Mouse (Mus musculus) fibroblast of lung, adult 2 months (primary cell): Measurements from ENCODE around the gene Olfr73.
"Not testable (repeated sequence)": the region's sequence is repeated elsewhere in the genome, so short reads cannot be mapped to it uniquely, and the experiment has no call there.

Experiments used
- DNase-seq: peaks from one replicate; pipeline ENCODE4 v3.0.0-alpha.2; 2011; ENCODE audit warnings: low read depth

The Olfr73 gene

DNA sequence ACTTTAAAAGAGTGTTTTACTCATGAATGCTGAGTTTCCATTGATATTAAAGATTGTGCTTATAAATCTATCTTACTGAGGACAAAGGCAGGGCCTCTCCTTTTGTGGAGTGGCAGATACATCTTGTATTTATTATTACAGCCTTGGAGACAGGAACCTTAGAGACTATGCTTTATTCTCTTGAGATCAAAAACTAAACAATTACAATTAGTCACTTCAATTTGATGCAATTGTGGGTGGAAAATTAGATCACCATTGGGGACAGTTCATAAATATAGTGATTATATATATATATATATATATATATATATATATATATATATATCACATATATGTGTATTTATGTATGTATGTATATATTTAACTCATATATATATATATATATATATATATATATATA is at the start of gene Olfr73:
Gene Olfr73, minus strand, starts transcription at position 101 of the 400 bp plus-strand sequence.
- DNase-seq, result no peak

DNA sequence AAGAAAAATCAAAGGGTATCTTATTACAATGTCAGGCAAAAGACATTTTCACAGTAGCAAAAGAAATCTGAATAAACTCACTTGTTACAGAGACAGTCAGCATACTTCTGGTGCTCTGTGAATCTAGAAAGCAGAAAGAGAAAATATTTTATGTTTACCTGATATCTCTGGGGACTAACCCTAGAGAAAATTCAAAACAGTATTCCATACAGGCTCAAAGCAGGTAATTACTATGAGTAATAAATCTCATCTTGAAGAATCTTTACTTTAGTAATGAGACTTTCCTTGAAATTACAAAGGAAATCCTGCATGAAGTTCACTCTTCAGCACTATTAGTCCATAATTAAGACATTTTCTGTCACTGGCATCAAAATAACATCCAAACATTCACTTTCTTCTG is 34.2 kb upstream of the Olfr73 start, which contains the start of gene Olfr1163:
Gene Olfr1163, minus strand, starts transcription at position 101 of the 400 bp plus-strand sequence.
- no peak for DNase-seq

DNA sequence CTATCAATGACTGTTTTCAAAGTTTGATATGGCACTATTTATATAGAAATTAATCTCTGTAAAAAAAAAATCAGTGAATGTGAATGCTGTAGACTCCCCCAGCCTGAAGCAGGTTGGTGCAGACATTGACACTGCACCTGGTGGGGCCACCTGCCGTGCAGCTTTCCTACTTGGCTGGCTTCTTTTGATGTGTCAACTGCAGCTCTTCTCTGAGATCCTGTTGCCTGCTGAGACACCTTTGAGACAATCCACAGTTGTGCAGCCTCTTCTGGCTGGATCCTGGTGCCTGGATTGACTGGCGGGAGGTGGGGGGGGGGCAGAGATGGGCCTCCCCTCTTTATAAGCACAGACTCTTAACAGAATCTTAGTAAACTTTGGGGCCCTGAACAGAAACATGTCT is 26.1 kb upstream of the Olfr73 start:
- no peak for DNase-seq

DNA sequence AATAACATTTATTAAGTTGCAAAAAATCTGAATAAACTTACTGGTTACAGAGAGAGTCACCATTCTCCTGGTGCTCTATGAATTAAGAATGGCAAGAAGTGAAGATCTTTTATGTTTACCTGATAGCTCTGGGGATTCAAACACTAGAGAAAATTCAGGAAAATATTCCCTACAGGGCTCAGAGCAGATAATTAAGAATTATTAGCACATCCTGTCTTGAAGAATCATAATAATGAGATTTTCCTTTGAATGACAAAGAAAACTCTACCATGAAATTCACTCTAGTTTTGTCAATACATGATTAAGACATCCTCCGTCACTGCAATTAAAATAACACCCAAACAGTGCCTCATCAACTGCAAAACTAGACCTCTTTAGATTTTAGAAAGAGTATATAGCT is 13.5 kb upstream of the Olfr73 start, which contains the start of gene Olfr1162:
Gene Olfr1162, minus strand, starts transcription at position 101 of the 400 bp plus-strand sequence.
- no peak for DNase-seq

DNA sequence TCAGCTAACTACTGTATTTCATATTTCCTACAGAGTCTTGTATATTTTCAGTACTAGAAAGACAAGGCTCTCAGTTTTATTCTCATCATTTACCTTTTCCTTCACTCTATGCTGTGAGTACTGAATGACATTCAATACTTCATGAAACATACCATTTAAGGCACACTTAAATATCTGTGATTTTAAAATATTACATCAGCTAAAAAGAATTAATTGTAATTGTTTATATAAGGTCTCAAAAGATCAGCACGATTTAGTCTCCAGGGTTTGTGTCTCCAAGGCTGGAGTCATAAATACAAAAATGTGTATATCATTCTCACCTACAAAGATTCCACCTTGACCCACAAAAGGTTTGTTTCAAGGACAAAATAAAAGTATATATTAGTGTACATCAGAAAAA is 15.0 kb downstream of the Olfr73 start, which contains the start of gene Olfr1161:
Gene Olfr1161, plus strand, starts transcription at position 301 of the 400 bp plus-strand sequence.
- not testable (repeated sequence) for DNase-seq

DNA sequence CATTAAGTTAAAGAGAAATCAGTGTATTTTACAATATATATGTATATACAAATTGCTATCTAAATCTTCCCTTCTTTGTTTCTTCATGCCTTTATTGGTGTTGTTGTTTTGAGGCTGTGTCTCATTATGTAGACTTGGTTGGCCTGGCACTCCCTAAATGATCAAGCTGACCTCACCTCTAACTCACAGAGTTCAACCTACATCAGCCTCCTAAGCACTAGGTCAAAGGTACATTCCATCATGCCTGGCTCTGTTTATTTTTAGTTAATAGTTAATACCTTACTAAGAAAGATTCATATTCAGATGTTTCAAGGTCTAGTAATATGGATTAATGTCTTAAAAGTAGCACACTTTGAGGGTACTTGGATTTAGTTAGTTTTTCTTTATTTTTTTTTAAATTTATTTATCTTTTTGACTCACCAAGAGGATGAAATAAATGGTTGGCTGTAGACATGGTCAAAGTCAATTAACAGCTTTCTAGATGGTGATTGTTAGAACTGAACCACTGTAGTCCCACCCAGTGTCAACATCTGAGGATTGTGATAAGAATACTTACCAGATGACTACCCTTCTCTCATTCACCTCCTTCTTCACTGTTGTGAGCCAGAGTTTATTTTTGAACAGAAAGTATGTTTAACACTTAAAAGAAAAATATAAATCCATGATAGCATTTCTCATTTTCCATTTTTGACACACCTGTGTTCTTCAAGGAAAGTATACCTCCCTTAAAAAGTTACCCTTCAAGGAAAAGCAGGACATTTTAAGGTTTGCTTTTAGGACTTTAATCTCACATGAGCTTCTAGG is 29.8 kb downstream of the Olfr73 start, which contains the start of gene Olfr1160:
Gene Olfr1160, minus strand, starts transcription at position 754 of the 804 bp plus-strand sequence.
- DNase-seq, result no peak

DNA sequence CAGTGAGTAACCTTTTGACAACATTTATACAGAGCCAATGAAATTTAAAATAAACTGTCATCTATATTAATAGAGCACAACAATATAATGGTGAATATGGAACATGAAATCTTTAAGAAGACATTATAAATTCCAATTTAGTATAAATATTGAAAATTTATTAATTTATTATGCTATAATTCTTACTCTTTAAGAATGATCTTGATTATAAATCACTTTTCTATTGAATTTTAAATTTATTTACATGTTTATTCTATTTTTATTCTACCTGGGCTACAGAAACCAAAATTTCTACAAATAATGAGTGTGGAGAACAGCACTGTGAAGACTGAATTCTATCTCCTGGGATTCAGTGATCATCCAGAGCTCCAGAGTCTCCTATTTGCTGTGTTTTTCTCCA is 47.7 kb downstream of the Olfr73 start, which contains the start of gene Olfr1158:
Gene Olfr1158, plus strand, starts transcription at position 301 of the 400 bp plus-strand sequence.
- no peak for DNase-seq
